In the genomic region with DNA sequence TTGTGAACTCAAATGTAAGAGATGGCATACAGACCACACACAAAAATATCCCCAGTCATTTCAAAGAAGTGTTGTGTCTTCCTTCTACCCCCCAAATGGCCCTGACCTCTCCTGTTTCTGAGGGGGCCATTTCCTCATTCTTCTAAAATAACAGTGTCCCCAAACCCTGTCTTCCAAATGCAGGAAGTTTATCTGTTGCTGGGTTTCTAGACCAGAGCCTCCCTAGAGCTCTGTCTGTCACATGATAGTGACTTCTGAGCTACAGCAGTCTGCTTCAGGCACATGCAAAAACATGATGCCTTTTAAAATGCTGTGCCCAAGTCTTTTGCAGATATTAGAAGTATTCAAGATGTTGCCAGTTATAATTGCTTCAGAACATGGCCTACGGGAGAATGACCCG, we compare ENCODE assay signal across 19 mouse cellular contexts. TPM values are rescaled to one million over a fixed set of nuclear protein-coding genes. Genes with fewer than 3 reads are reported as not detected.
DNase-seq lines count a peak whose midpoint lies in the region; ATAC-seq and TF ChIP-seq lines count a peak whose summit lies in the region.
"Had no signal": no experiment of that assay in that cellular context is flagged by ENCODE, and none has a peak within 500 bp of the region (broad histone marks: within the 10 kb centered on the region; RNA-seq: fewer than 3 reads in every experiment).

No protein-coding gene starts in this region.

- H3K27ac ChIP-seq in bone marrow macrophage, adult 2 months (ENCODE audit: insufficient read depth, low read depth, low read length) = peak overlapping the region; percentile 94
- no peak overlapping the region for H3K27ac ChIP-seq in liver, embryonic 14.5 days
- H3K27ac ChIP-seq in forebrain, embryonic 16.5 days (ENCODE audit: low read length) = no peak overlapping the region
- H3K27ac ChIP-seq: heart, embryonic 13.5 days; hindbrain, embryonic 15.5 days; layer of hippocampus, adult 2 months had no signal

- peak; percentile 44 for DNase-seq in layer of hippocampus, adult 9-11 months
- no peak for DNase-seq in layer of hippocampus, adult 11-12 months (ENCODE audit: low spot score)
- no peak for DNase-seq in liver, embryonic 14.5 days (ENCODE audit: low read depth in 3 of 3, low spot score in 3 of 3)
- DNase-seq in kidney, postnatal 14 days = no peak
- DNase-seq: cerebellum, adult 11 months; embryo, embryonic 11 days; heart, postnatal 4 days; lung, adult 2 months; lung, postnatal 4 days; right cerebral cortex, postnatal 25 days had no signal

- no peak for TF ChIP-seq EP300 in liver, embryonic 14.5 days (IDR thresholded peaks at IDR 0.05; ENCODE audit: low read depth)

- no peak overlapping the region for H3K4me2 ChIP-seq in liver, embryonic 14.5 days (ENCODE audit: low read depth)
- H3K4me2 ChIP-seq in forebrain, embryonic 16.5 days (ENCODE audit: low read length) = no peak overlapping the region
- H3K4me2 ChIP-seq: heart, embryonic 13.5 days; hindbrain, embryonic 15.5 days had no signal

- TF ChIP-seq POLR2A in bone marrow macrophage, adult 2 months (IDR thresholded peaks at IDR 0.05; ENCODE audit: borderline replicate concordance, low read depth, low read length) = no peak

- H3K9ac ChIP-seq in liver, embryonic 14.5 days (replicated peaks) = no peak overlapping the region
- no peak overlapping the region for H3K9ac ChIP-seq in forebrain, embryonic 16.5 days (replicated peaks; ENCODE audit: low read depth, low read length)
- H3K9ac ChIP-seq: heart, embryonic 13.5 days; hindbrain, embryonic 15.5 days had no signal

- peaks cover 66% of the 10 kb centered on the region for H3K4me1 ChIP-seq in bone marrow macrophage, adult 2 months (ENCODE audit: control insufficient read depth, insufficient read depth, low read length)
- H3K4me1 ChIP-seq in liver, embryonic 14.5 days (replicated peaks; ENCODE audit: control insufficient read depth in 2 of 2, insufficient read depth in 2 of 2, low read length in 1 of 2) = peaks cover 0 to 18% of the 10 kb centered on the region in 2 experiments; a peak in 3 of 4 replicates
- no peaks in the 10 kb centered on the region for H3K4me1 ChIP-seq in forebrain, embryonic 16.5 days (replicated peaks; ENCODE audit: control insufficient read depth, insufficient read depth, low read length)
- H3K4me1 ChIP-seq: heart, embryonic 13.5 days; hindbrain, embryonic 15.5 days had no signal

- WGBS in liver, embryonic 14.5 days (ENCODE audit: insufficient replicate concordance) = 23% methylated on average over 2 of the region's 2 CpGs
- 86% methylated on average over 2 of the region's 2 CpGs for WGBS in forebrain, embryonic 16.5 days

- H3K36me3 ChIP-seq in liver, embryonic 14.5 days (replicated peaks; ENCODE audit: control insufficient read depth, insufficient read depth, low read depth) = no peaks in the 10 kb centered on the region
- H3K36me3 ChIP-seq in forebrain, embryonic 16.5 days (ENCODE audit: control insufficient read depth, insufficient read depth) = no peaks in the 10 kb centered on the region
- H3K36me3 ChIP-seq: heart, embryonic 13.5 days; hindbrain, embryonic 15.5 days had no signal

- TF ChIP-seq CTCF in bone marrow macrophage, adult 2 months (IDR thresholded peaks at IDR 0.05; ENCODE audit: low read depth, low read length) = no peak
- TF ChIP-seq CTCF in liver, embryonic 14.5 days (IDR thresholded peaks at IDR 0.05; ENCODE audit: low read depth) = no peak

- no peak overlapping the region for H3K4me3 ChIP-seq in bone marrow macrophage, adult 2 months (ENCODE audit: insufficient read depth, low read length)
- no peak overlapping the region for H3K4me3 ChIP-seq in liver, embryonic 14.5 days (ENCODE audit: insufficient read depth in 1 of 2, low read depth in 2 of 2, low read length in 2 of 2)
- no peak overlapping the region for H3K4me3 ChIP-seq in forebrain, embryonic 16.5 days (replicated peaks; ENCODE audit: low read length)
- H3K4me3 ChIP-seq: heart, embryonic 13.5 days; hindbrain, embryonic 15.5 days; layer of hippocampus, adult 2 months had no signal

- H3K27me3 ChIP-seq in liver, embryonic 14.5 days (ENCODE audit: control insufficient read depth, insufficient read depth, low read length) = no peaks in the 10 kb centered on the region; the same call in 1 of the 2 replicates
- H3K27me3 ChIP-seq in forebrain, embryonic 16.5 days (replicated peaks; ENCODE audit: control insufficient read depth, insufficient read depth, low read length) = peaks cover 3% of the 10 kb centered on the region; the same call in 1 of the 2 replicates

- H3K9me3 ChIP-seq in liver, embryonic 14.5 days (ENCODE audit: control insufficient read depth, low read length) = no peaks in the 10 kb centered on the region
- no peaks in the 10 kb centered on the region for H3K9me3 ChIP-seq in forebrain, embryonic 16.5 days (ENCODE audit: control insufficient read depth, low read length)
- H3K9me3 ChIP-seq: heart, embryonic 13.5 days; hindbrain, embryonic 15.5 days had no signal

- peak; percentile 51; the same call in 1 of the 2 replicates for ATAC-seq in liver, embryonic 14.5 days (ENCODE audit: insufficient read depth)
- peak; percentile 27 for ATAC-seq in megakaryocyte progenitor cell, adult 5-6 weeks (replicated peaks; ENCODE audit: poor library complexity)
- no peak for ATAC-seq in erythroid progenitor cell, adult 5-6 weeks (replicated peaks; ENCODE audit: low FRiP score, poor library complexity, severe bottlenecking)
- no peak for ATAC-seq in forebrain, embryonic 16.5 days
- ATAC-seq: intestine, embryonic 16.5 days had no signal

RNA-seq across cellular contexts. Expression of gene Il10ra, which starts 5.7 kb away (rescaled TPM):
- polyA plus RNA-seq in bone marrow macrophage, adult 2 months (2012; ENCODE audit: insufficient read depth, insufficient read length, missing spikeins) = 195 and 197 TPM in 2 replicates
- 1.2 and 1.4 TPM in 2 replicates for polyA plus RNA-seq in liver, embryonic 14.5 days (2012; rRNA removed)
- polyA plus RNA-seq in liver, embryonic 14.5 days (2014; fragmentation: Nextera tagmentation; extraction: Ambion mirVana) = 1.2 and 1.3 TPM in 2 replicates
- 2.9 and 3.9 TPM in 2 replicates for total RNA-seq in megakaryocyte progenitor cell, adult 5-6 weeks (2015)
- 8.1 and 9.2 TPM in 2 replicates for total RNA-seq in megakaryocyte progenitor cell, adult 5-6 weeks (2017)
- total RNA-seq in erythroid progenitor cell, adult 5-6 weeks (2015; ENCODE audit: low replicate concordance) = 2.2 and 6.3 TPM in 2 replicates
- 3.7 and 4.8 TPM in 2 replicates for total RNA-seq in erythroid progenitor cell, adult 5-6 weeks (2017; ENCODE audit: low replicate concordance)
- 0.52 TPM in 2 replicates for polyA plus RNA-seq in forebrain, embryonic 16.5 days (2015; fragmentation: Nextera tagmentation; extraction: Ambion mirVana)

RNA-seq across cellular contexts. Expression of gene Tmprss13, which starts 44.3 kb away (rescaled TPM):
- not detected in 2 replicates for polyA plus RNA-seq in bone marrow macrophage, adult 2 months (2012; ENCODE audit: insufficient read depth, insufficient read length, missing spikeins)
- not detected in 2 replicates for polyA plus RNA-seq in liver, embryonic 14.5 days (2012; rRNA removed)
- not detected in 2 replicates for polyA plus RNA-seq in liver, embryonic 14.5 days (2014; fragmentation: Nextera tagmentation; extraction: Ambion mirVana)
- not detected in 2 replicates for total RNA-seq in megakaryocyte progenitor cell, adult 5-6 weeks (2015)
- total RNA-seq in megakaryocyte progenitor cell, adult 5-6 weeks (2017) = not detected in 2 replicates
- not detected in 2 replicates for total RNA-seq in erythroid progenitor cell, adult 5-6 weeks (2015; ENCODE audit: low replicate concordance)
- total RNA-seq in erythroid progenitor cell, adult 5-6 weeks (2017; ENCODE audit: low replicate concordance) = not detected in 2 replicates
- 0.10 TPM in 1 of 2 replicates, not detected in the other for polyA plus RNA-seq in forebrain, embryonic 16.5 days (2015; fragmentation: Nextera tagmentation; extraction: Ambion mirVana)
- total RNA-seq: layer of hippocampus, adult 2 months; left cerebral cortex, adult 18-20 months had no signal
- polyA plus RNA-seq: heart, embryonic 13.5 days; hindbrain, embryonic 15.5 days had no signal

Comparison
In these comparisons a context has a peak if more than half of its experiments do, and no peak if none do; other contexts are left out.
1. ATAC-seq: peak in liver, embryonic 14.5 days (single experiment) and megakaryocyte progenitor cell, adult 5-6 weeks (single experiment); none in erythroid progenitor cell, adult 5-6 weeks (single experiment) and forebrain, embryonic 16.5 days (single experiment).
2. RNA of gene Il10ra, which starts 5.7 kb away (polyA plus RNA-seq): 195 to 197 TPM in bone marrow macrophage, adult 2 months; 1.2 to 1.4 TPM in liver, embryonic 14.5 days and 0.52 TPM in forebrain, embryonic 16.5 days; every median in the first group is over 10 times any median in the second.